Mouse (Mus musculus) heart, postnatal 0 days (tissue): ENCODE results near the gene Ermp1. TPM values are rescaled to one million over a fixed set of nuclear protein-coding genes. Genes with fewer than 3 reads are reported as not detected.

ENCODE experiments used
- ATAC-seq: fragments of 200-750 bp; cut with Nextera tagmentation; 2 replicates; pipeline ENCODE4 v1.8.0; 2017; ENCODE audit warnings: low read depth, moderate number of reproducible peaks, moderate library complexity; ENCODE audit not compliant: insufficient read depth
- DNase-seq: peaks from one replicate; pipeline ENCODE4 v3.0.0-alpha.2; 2016; ENCODE audit warnings: low spot score
- H3K27ac ChIP-seq: fragments of 300-500 bp; sonication (generic); 2 replicates; pipeline ENCODE4 v1.5.1; 2014; ENCODE audit warnings: low read depth, mild to moderate bottlenecking
- H3K27me3 ChIP-seq: fragments of 300-500 bp; sonication (generic); 2 replicates; pipeline ENCODE4 v1.6.1; 2014; ENCODE audit warnings: low read length, mixed read lengths; ENCODE audit not compliant: control insufficient read depth, insufficient read depth
- H3K36me3 ChIP-seq: fragments of 300-500 bp; sonication (generic); replicated peaks from 2 replicates; pipeline ENCODE4 v1.6.1; 2014; ENCODE audit warnings: low read length, mixed read lengths; ENCODE audit not compliant: control insufficient read depth, insufficient read depth
- H3K4me1 ChIP-seq: fragments of 300-500 bp; sonication (generic); 2 replicates; pipeline ENCODE4 v1.6.1; 2014; ENCODE audit warnings: antibody characterized with exemption; ENCODE audit not compliant: control insufficient read depth, insufficient read depth
- H3K4me2 ChIP-seq: fragments of 300-500 bp; sonication (generic); 2 replicates; pipeline ENCODE4 v1.6.1; 2014; ENCODE audit warnings: low read depth, mild to moderate bottlenecking, low read length, moderate library complexity
- H3K4me3 ChIP-seq: fragments of 300-500 bp; sonication (generic); 2 replicates; pipeline ENCODE4 v1.5.1; 2014; ENCODE audit warnings: low read depth, low read length
- H3K9ac ChIP-seq: fragments of 300-500 bp; sonication (generic); replicated peaks from 2 replicates; pipeline ENCODE4 v1.6.1; 2014; ENCODE audit warnings: low read depth, low read length, mixed read lengths
- H3K9me3 ChIP-seq: fragments of 300-500 bp; sonication (generic); replicated peaks from 2 replicates; pipeline ENCODE4 v1.6.1; 2016; ENCODE audit warnings: low read length; ENCODE audit not compliant: control insufficient read depth
- CTCF ChIP-seq: IDR thresholded peaks from 2 replicates; pipeline ENCODE4 v1.5.1; 2016; ENCODE audit warnings: antibody characterized with exemption, control low read depth, low read depth
- EP300 ChIP-seq: IDR thresholded peaks from 2 replicates; pipeline ENCODE4 v1.6.1; 2016; ENCODE audit warnings: antibody characterized with exemption, low read depth
- WGBS: fragments of 180-500 bp; shearing (Covaris S2); extraction: QIAGEN DNeasy Blood & Tissue Kit; methylation state at CpG from one replicate; pipeline ENCODE4 v1.1.7; 2014; 5-methylcytosine and 5-hydroxymethylcytosine counted together
- polyA plus RNA-seq: library from polyadenylated mRNA; unstranded; fragments of >200 nt; fragmentation: Nextera tagmentation; extraction: Ambion mirVana; gene quantifications from 2 replicates; pipeline ENCODE4 v1.2.1, GENCODE M21; 2015
- total RNA-seq: library from RNA; depleted of rRNA; stranded (reverse); fragments of >200 nt; gene quantifications from 2 replicates; pipeline ENCODE4 v1.2.3, GENCODE M21; 2014; ENCODE audit warnings: low replicate concordance

The Ermp1 gene
- total and polyA plus RNA-seq, 2 experiments from 2014 or later = 3.1 to 24.4 TPM

DNA sequence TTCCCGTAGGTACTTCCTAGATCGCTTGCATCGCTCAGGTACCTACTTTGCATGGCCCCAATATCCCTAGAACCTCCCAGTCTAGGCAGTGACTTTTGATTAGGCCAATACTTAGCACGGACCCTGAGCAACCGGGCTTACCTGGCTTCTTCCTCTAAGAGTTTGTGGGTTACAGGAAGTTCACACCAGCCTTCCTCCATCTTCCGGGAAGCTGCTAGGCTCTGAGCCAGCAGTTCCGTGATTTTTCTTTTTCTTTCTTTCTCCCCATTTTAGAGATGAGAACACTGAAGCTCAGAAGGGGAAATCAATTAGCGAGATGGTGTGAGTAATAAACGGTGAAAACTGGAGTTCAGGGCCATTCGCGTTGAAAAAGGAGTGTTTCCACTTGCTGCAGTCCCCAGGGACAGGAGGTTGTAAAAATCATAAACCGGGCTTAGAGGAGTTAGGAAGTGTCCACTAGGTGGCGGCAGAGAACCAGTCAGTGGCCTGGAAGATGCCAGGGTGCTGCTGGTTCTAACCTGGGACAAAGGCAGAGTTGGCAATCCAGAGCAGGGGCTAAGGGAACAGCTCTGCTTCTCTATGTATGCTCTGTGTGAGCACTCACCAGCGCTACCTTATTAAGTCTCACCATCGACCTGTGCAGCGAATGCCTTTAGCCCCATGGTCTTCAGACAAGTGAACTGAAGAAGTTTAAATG is 35.8 kb upstream of the Ermp1 start:
- no peak for TF ChIP-seq EP300
- peak; percentile 76 for TF ChIP-seq CTCF
- 49% methylated on average over 16 of the region's 16 CpGs for WGBS
- Histone ChIP-seq H3K9me3 (no peaks in the 10 kb centered on the region), H3K27ac (no peak overlapping the region), H3K9ac (no peak overlapping the region), H3K36me3 (no peaks in the 10 kb centered on the region), H3K4me2 (no peak overlapping the region), H3K4me1 (no peaks in the 10 kb centered on the region), H3K27me3 (0 out of 2 replicates have a peak, but pooled peaks cover 4% of the 10 kb centered on the region), H3K4me3 (no peak overlapping the region)
- DNase-seq (peak; percentile 43), ATAC-seq (peak; percentile 60)

- Histone ChIP-seq H3K36me3 (no peaks in the 10 kb centered on the region), H3K9ac (no peak overlapping the region), H3K27ac (no peak overlapping the region), H3K4me1 (no peaks in the 10 kb centered on the region), H3K4me2 (no peak overlapping the region), H3K4me3 (no peak overlapping the region), H3K9me3 (no peaks in the 10 kb centered on the region), H3K27me3 (0 out of 2 replicates have a peak, but pooled peaks cover 4% of the 10 kb centered on the region)
- 50% methylated on average over 13 of the region's 13 CpGs for WGBS
- no peak for DNase-seq
- ATAC-seq = no peak
- no peak for TF ChIP-seq EP300
Observed at GRCm38 (mm10) chr19:29680182-29681152, 32.3 kb upstream of the Ermp1 start.

GRCm38 (mm10) chr19:29678181-29678778 is 30.1 kb upstream of the Ermp1 start:
- no peak overlapping the region for H3K9ac ChIP-seq
- H3K27ac ChIP-seq = no peak overlapping the region
- H3K27me3 ChIP-seq = no peaks in the 10 kb centered on the region
- TF ChIP-seq EP300 (no peak), CTCF (no peak)
- H3K4me2 ChIP-seq = no peak overlapping the region
- H3K4me3 ChIP-seq = no peak overlapping the region
- ATAC-seq = no peak
- no peaks in the 10 kb centered on the region for H3K4me1 ChIP-seq
- no peaks in the 10 kb centered on the region for H3K9me3 ChIP-seq
- no peak for DNase-seq
- whole genome bisulfite sequencing = 69% methylated on average over 6 of the region's 6 CpGs
- H3K36me3 ChIP-seq = no peaks in the 10 kb centered on the region

DNA sequence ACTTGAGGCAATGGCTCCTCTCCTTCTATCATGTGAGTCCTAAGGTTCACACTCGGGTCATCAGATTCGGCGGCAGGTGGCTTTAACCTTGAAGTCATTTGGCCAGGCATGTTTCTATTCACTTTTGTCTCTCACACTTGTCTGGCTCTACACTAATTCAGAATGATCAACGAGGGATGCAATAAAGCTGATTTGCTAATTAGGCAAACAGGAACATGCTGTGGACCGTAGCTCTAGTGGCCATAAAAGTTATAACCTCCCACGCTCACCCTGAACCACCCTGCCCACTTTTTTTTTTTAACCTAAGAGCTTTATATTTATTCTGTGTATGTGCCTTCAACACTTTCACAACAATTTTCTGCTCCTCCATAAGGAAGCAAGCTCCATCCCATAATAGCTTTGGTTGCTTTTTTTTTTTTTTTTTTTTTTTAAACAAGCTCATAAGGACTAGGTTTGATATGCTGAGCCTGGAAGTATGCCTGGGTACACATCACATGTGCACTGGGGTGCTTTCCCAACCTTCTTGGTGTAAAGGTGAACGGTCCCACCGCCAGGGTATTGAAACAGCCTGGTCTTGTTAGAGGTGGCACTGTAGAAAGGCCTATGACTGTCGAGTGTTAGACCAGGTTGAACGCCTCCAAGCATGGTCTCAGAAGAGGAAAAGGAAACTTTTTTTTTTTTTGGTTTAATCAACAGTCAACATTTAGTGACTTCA is 28.4 kb upstream of the Ermp1 start:
- H3K9me3 ChIP-seq = no peaks in the 10 kb centered on the region
- no peak overlapping the region for H3K4me3 ChIP-seq
- DNase-seq (no peak), ATAC-seq (no peak)
- WGBS = 85% methylated on average over 10 of the region's 10 CpGs
- no peak overlapping the region for H3K4me2 ChIP-seq
- no peak overlapping the region for H3K27ac ChIP-seq
- H3K27me3 ChIP-seq = no peaks in the 10 kb centered on the region
- no peaks in the 10 kb centered on the region for H3K4me1 ChIP-seq
- no peaks in the 10 kb centered on the region for H3K36me3 ChIP-seq
- no peak for TF ChIP-seq CTCF
- TF ChIP-seq EP300 = no peak
- no peak overlapping the region for H3K9ac ChIP-seq

- Histone ChIP-seq H3K27ac (no peak overlapping the region), H3K9me3 (no peaks in the 10 kb centered on the region), H3K4me2 (no peak overlapping the region), H3K4me3 (no peak overlapping the region), H3K36me3 (no peaks in the 10 kb centered on the region), H3K27me3 (no peaks in the 10 kb centered on the region), H3K9ac (no peak overlapping the region), H3K4me1 (no peaks in the 10 kb centered on the region)
- ATAC-seq (no peak), DNase-seq (no peak)
- 51% methylated on average over 9 of the region's 9 CpGs for WGBS
- no peak for TF ChIP-seq EP300
Observed at GRCm38 (mm10) chr19:29675562-29676078, 27.4 kb upstream of the Ermp1 start.
